Mouse (Mus musculus) limb, embryonic 10.5 days (tissue): ENCODE results near the gene Grm8. TPM values are rescaled to one million over a fixed set of nuclear protein-coding genes. Genes with fewer than 3 reads are reported as not detected.

Experiments used
- DNase-seq: peaks from one replicate; pipeline ENCODE4 v3.0.0-alpha.2; 2017; ENCODE audit warnings: low spot score
- H3K27ac ChIP-seq: fragments of 300-500 bp; sonication (generic); 2 replicates; pipeline ENCODE4 v1.5.1; 2016; ENCODE audit warnings: mild to moderate bottlenecking
- H3K27me3 ChIP-seq: fragments of 300-500 bp; sonication (generic); 2 replicates; pipeline ENCODE4 v1.6.1; 2016; ENCODE audit warnings: low read depth, mild to moderate bottlenecking; ENCODE audit not compliant: poor library complexity, severe bottlenecking
- H3K36me3 ChIP-seq: fragments of 300-500 bp; sonication (generic); 2 replicates; pipeline ENCODE4 v1.6.1; 2016; ENCODE audit warnings: mild to moderate bottlenecking, moderate library complexity
- H3K4me1 ChIP-seq: fragments of 300-500 bp; sonication (generic); 2 replicates; pipeline ENCODE4 v1.6.1; 2016
- H3K4me3 ChIP-seq: fragments of 300-500 bp; sonication (generic); 2 replicates; pipeline ENCODE4 v1.5.1; 2016; ENCODE audit warnings: mild to moderate bottlenecking, moderate library complexity
- H3K9me3 ChIP-seq: fragments of 300-500 bp; sonication (generic); replicated peaks from 2 replicates; pipeline ENCODE4 v1.6.1; 2016; ENCODE audit warnings: mild to moderate bottlenecking
- WGBS: fragments of 180-500 bp; shearing (Covaris S2); methylation state at CpG from one replicate; pipeline ENCODE4 v1.1.7; 2016; 5-methylcytosine and 5-hydroxymethylcytosine counted together
- polyA plus RNA-seq: library from polyadenylated mRNA; unstranded; fragments of >200 nt; fragmentation: Nextera tagmentation; extraction: Ambion mirVana; gene quantifications from 2 replicates; pipeline ENCODE4 v1.2.1, GENCODE M21; 2016

The Grm8 gene
- polyA plus RNA-seq, 1 experiment from 2014 or later, result 0.40 TPM

- DNase-seq, result no peak
- Histone ChIP-seq H3K27me3 (no peaks in the 10 kb centered on the region), H3K4me1 (no peaks in the 10 kb centered on the region), H3K36me3 (no peaks in the 10 kb centered on the region), H3K27ac (no peak overlapping the region), H3K4me3 (no peak overlapping the region), H3K9me3 (no peaks in the 10 kb centered on the region)
- 94% methylated on average over 1 of the region's 1 CpGs for WGBS
Measured at GRCm38 (mm10) chr6:27646503-27646902, 488.5 kb downstream of the Grm8 start.

- 82% methylated on average over 5 of the region's 5 CpGs for WGBS
- Histone ChIP-seq H3K4me3 (no peak overlapping the region), H3K27ac (no peak overlapping the region), H3K36me3 (no peaks in the 10 kb centered on the region), H3K9me3 (no peaks in the 10 kb centered on the region), H3K4me1 (no peaks in the 10 kb centered on the region), H3K27me3 (no peaks in the 10 kb centered on the region)
- no peak for DNase-seq
Measured at GRCm38 (mm10) chr6:27645054-27645453, 489.9 kb downstream of the Grm8 start.

GRCm38 (mm10) chr6:27635898-27636297 is 499.1 kb downstream of the Grm8 start:
- Histone ChIP-seq H3K4me1 (no peaks in the 10 kb centered on the region), H3K4me3 (no peak overlapping the region), H3K36me3 (no peaks in the 10 kb centered on the region), H3K9me3 (no peaks in the 10 kb centered on the region), H3K27me3 (no peaks in the 10 kb centered on the region), H3K27ac (no peak overlapping the region)
- WGBS, result 71% methylated on average over 3 of the region's 3 CpGs
- no peak for DNase-seq

GRCm38 (mm10) chr6:27617472-27617871 is 517.5 kb downstream of the Grm8 start:
- no peaks in the 10 kb centered on the region for H3K9me3 ChIP-seq
- no peaks in the 10 kb centered on the region for H3K4me1 ChIP-seq
- DNase-seq, result no peak
- H3K27me3 ChIP-seq, result no peaks in the 10 kb centered on the region
- H3K36me3 ChIP-seq, result no peaks in the 10 kb centered on the region
- WGBS, result 87% methylated on average over 4 of the region's 4 CpGs
- H3K4me3 ChIP-seq, result no peak overlapping the region
- no peak overlapping the region for H3K27ac ChIP-seq

- Histone ChIP-seq H3K27me3 (no peaks in the 10 kb centered on the region), H3K27ac (no peak overlapping the region), H3K36me3 (no peaks in the 10 kb centered on the region), H3K9me3 (no peaks in the 10 kb centered on the region), H3K4me1 (no peaks in the 10 kb centered on the region), H3K4me3 (no peak overlapping the region)
- no peak for DNase-seq
- 84% methylated on average over 2 of the region's 2 CpGs for WGBS
Measured at GRCm38 (mm10) chr6:27580485-27580884, 554.5 kb downstream of the Grm8 start.

GRCm38 (mm10) chr6:27545516-27545915 is 589.5 kb downstream of the Grm8 start:
- no peaks in the 10 kb centered on the region for H3K9me3 ChIP-seq
- DNase-seq, result no peak
- 85% methylated on average over 6 of the region's 6 CpGs for WGBS
- H3K27me3 ChIP-seq, result no peaks in the 10 kb centered on the region
- H3K36me3 ChIP-seq, result no peaks in the 10 kb centered on the region
- no peaks in the 10 kb centered on the region for H3K4me1 ChIP-seq
- no peak overlapping the region for H3K4me3 ChIP-seq
- H3K27ac ChIP-seq, result no peak overlapping the region

DNA sequence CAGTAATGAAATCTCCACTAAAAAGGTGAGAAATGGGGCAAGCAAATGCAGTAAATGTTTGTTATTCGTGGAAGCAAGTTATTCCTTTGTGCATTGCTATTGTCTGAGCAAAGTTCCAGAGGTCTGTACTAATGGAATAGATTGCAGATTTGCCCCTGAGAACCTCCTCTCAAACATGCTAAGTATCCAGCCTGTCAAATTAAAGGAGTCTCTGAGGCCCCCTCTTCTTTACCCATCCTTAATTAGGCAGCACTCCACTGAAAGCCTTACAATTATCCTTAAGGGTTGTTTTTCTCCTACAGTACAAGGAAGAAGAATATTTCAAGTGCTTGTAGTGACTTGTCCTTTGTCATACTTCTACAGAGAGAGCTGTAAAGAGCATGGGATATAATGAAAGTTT is 617.4 kb downstream of the Grm8 start:
- H3K27me3 ChIP-seq, result no peaks in the 10 kb centered on the region
- WGBS, result 79% methylated on average over 1 of the region's 1 CpGs
- no peak overlapping the region for H3K27ac ChIP-seq
- H3K4me1 ChIP-seq, result no peaks in the 10 kb centered on the region
- H3K4me3 ChIP-seq, result no peak overlapping the region
- H3K9me3 ChIP-seq, result no peaks in the 10 kb centered on the region
- no peak for DNase-seq
- no peaks in the 10 kb centered on the region for H3K36me3 ChIP-seq

GRCm38 (mm10) chr6:27460998-27461397 is 674.0 kb downstream of the Grm8 start:
- no peak for DNase-seq
- Histone ChIP-seq H3K27me3 (no peaks in the 10 kb centered on the region), H3K27ac (no peak overlapping the region), H3K4me3 (no peak overlapping the region), H3K36me3 (no peaks in the 10 kb centered on the region), H3K9me3 (no peaks in the 10 kb centered on the region), H3K4me1 (no peaks in the 10 kb centered on the region)
- 65% methylated on average over 5 of the region's 5 CpGs for WGBS

DNA sequence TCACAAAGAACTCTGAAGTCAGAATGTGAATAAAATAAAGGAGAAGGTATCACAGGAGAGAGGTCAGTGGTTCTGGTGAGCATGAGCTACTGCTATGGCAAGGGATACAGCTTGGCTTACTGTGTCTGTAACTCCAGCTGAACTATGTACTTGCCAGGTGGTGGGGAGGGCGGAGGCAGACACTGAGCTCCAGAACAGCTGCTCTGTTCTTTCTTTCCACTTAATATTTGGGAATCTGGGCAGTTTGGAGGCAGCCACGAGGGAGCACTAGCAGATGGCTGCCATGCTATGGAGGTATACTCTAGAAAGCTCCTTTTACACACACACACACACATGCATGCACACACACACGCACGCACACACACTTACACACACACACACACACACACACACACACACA is 726.5 kb downstream of the Grm8 start:
- Histone ChIP-seq H3K4me1 (no peaks in the 10 kb centered on the region), H3K36me3 (no peaks in the 10 kb centered on the region), H3K27me3 (no peaks in the 10 kb centered on the region), H3K4me3 (no peak overlapping the region), H3K27ac (no peak overlapping the region), H3K9me3 (no peaks in the 10 kb centered on the region)
- 90% methylated on average over 4 of the region's 4 CpGs for WGBS
- no peak for DNase-seq

GRCm38 (mm10) chr6:27372416-27372815 is 762.6 kb downstream of the Grm8 start:
- Histone ChIP-seq H3K4me3 (no peak overlapping the region), H3K36me3 (no peaks in the 10 kb centered on the region), H3K4me1 (no peaks in the 10 kb centered on the region), H3K9me3 (no peaks in the 10 kb centered on the region), H3K27me3 (no peaks in the 10 kb centered on the region), H3K27ac (no peak overlapping the region)
- no peak for DNase-seq

DNA sequence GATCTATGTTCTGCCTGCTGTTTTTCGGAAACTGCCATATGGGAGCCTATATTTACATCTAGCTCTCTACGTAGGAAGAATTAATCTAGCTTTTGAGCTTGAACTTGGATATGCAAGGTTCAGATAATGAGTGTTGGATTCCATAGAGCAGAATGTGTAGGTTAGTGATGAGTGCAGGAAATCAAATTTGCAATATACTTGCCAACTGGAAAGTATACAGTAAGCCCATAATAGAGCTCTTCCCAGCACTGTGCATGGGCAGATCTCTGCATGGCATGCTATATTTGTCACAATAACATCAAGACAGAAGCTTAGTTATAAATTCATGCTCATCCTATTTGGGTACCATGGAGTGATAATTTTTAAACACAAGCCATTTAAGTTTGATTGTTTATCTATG is 763.9 kb downstream of the Grm8 start:
- Histone ChIP-seq H3K36me3 (no peaks in the 10 kb centered on the region), H3K4me3 (no peak overlapping the region), H3K27ac (no peak overlapping the region), H3K27me3 (no peaks in the 10 kb centered on the region), H3K4me1 (no peaks in the 10 kb centered on the region), H3K9me3 (no peaks in the 10 kb centered on the region)
- 82% methylated on average over 2 of the region's 2 CpGs for WGBS
- DNase-seq, result no peak

GRCm38 (mm10) chr6:27363775-27364174 is 771.2 kb downstream of the Grm8 start:
- no peak for DNase-seq
- Histone ChIP-seq H3K36me3 (no peaks in the 10 kb centered on the region), H3K4me1 (no peaks in the 10 kb centered on the region), H3K9me3 (no peaks in the 10 kb centered on the region), H3K27ac (no peak overlapping the region), H3K27me3 (no peaks in the 10 kb centered on the region), H3K4me3 (no peak overlapping the region)
- 82% methylated on average over 8 of the region's 8 CpGs for WGBS

GRCm38 (mm10) chr6:27360440-27360839 is 774.5 kb downstream of the Grm8 start:
- Histone ChIP-seq H3K27ac (no peak overlapping the region), H3K9me3 (no peaks in the 10 kb centered on the region), H3K4me3 (no peak overlapping the region), H3K4me1 (no peaks in the 10 kb centered on the region), H3K36me3 (no peaks in the 10 kb centered on the region), H3K27me3 (no peaks in the 10 kb centered on the region)
- DNase-seq, result no peak

DNA sequence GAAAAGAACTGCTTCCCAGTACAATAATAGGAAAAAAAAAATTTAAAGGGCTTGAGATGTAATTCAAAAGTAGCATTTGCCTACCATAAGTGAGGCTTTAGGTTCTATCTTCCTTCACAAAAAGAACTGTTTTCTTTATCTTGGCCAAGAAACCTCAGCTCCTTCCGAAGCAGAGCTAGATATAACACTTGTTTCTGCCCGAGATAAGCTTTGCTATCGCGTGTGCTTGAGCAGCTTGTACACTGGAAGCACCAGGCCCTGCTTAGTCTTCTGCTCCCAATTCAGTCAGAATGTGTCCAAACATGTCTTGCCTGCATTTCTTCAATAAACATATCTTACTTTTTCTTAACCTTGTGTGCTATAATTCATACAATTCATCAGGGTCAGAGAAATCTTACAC is 783.8 kb downstream of the Grm8 start:
- 88% methylated on average over 4 of the region's 4 CpGs for WGBS
- no peak for DNase-seq
- no peaks in the 10 kb centered on the region for H3K9me3 ChIP-seq
- H3K27ac ChIP-seq, result no peak overlapping the region
- no peaks in the 10 kb centered on the region for H3K4me1 ChIP-seq
- H3K36me3 ChIP-seq, result no peaks in the 10 kb centered on the region
- H3K4me3 ChIP-seq, result no peak overlapping the region
- H3K27me3 ChIP-seq, result no peaks in the 10 kb centered on the region
